Mouse (Mus musculus) layer of hippocampus, adult 11-12 months (tissue): ENCODE results near the gene Sds.

Experiments used
- DNase-seq: peaks from one replicate; pipeline ENCODE4 v3.0.0; 2022; ENCODE audit warnings: low spot score

Gene Sds

DNA sequence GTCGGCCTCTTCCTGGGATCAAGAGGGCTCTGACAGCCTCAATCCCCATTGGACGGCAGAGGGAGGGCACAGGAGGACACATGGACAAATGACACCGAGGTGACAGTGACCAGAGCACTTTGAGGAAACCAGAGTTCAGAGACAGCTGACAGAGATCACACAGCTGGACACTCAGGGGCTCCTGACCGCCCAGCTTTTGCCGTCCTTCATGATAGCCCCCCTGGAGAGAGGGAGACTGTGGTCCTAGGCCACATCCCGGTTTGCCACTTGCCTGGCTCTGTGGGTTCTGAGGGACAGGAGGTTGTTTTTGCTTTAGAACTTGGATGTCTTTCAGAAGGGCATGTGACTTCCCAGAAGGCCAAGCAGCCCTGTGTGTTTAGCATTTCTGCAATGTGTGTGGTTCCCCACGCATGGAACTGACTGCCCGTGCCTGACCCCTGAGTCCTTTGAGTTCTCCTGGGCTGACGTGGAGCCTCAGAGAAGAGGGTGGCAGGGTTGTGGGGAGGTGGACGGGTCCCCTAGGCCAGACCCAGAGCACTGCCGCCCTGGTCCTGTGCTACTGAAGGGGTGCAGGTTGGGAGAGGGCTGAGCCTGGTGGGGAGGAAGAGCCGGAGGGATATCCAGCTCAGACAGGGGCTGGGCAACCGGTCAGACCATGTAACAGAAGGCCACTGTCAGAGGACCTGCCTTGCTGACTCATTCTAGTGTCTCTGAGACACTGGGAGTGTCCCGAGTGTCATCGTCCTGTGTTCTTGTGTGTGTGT lies 40.1 kb downstream of the Sds start:
- DNase-seq, result no peak

DNA sequence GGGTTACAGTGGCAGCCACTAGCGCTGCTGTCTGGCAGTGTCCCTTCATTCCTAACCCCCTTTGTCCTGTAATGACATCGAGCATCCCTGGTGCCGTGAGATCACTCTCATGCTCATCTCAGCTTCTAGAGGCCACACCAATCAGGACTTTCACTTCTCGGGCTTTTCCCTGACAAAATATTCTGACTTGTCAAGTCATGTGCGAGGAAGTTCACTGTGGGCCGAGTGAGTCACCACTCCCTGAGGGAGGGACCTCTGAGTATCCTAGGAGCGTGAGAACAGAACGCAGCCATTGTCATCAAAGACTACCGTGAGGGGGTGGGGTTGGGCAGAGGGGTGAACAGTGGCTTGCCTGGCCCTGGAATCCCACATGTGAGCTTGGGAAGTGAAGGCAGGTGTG lies 41.2 kb downstream of the Sds start:
- DNase-seq, result no peak

DNA sequence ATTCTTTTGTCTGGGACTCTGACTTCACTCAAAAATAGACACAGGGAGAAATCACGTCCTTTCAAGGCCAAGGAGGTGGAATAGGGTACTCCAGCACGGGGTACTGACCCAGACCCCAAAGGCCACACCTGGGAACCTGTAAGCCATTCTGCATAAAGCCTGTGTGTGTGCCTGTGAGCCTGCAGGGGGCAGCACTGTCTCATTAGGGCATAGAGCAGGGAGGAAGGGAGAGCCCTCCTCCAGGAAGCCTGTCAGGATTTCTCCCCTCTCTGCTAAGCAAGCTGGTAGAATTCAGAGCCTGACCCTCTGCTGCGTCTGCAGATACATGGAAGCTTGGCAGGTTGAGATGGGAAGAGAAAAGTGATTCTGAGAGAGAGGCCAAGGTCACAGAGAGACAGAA lies 46.3 kb downstream of the Sds start:
- no peak for DNase-seq

DNA sequence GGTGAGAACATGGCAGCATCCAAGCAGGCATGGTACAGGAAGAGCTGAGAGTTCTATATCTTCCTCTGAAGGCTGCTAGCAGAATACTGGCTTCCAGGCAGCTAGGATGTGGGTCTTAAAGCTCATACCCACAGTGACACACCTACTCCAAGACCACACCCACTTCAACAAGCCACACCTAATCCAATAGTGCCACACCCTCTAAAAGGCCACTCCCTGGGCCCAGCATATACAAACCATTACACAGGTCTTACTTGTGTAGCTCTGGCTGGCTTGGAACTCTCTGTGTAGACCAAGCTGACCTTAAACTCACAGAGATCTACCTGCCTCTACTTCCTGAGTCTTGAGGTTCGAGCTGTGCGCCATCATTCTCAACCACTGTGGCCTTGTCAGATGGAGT lies 48.4 kb downstream of the Sds start:
- no peak for DNase-seq

DNA sequence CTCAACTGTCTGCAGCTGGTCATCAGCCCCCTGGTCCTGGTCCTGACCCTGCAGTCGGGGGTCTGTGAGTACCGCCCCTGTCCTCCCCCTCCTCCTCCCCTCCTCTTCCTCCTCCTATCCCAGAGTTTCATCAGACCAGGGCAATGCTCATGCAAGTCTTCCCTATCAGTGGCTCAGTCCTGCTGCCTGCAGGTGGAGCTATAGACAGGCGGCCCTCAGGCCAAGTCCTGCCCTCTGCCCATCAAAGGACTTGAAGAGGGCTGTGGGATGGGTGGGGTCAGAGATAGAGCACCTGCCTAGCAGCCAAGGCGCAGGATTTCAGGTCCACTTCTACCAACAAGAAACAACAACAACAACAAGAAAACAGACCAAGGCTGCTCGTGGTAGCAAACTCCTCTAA lies 49.4 kb downstream of the Sds start:
- no peak for DNase-seq

DNA sequence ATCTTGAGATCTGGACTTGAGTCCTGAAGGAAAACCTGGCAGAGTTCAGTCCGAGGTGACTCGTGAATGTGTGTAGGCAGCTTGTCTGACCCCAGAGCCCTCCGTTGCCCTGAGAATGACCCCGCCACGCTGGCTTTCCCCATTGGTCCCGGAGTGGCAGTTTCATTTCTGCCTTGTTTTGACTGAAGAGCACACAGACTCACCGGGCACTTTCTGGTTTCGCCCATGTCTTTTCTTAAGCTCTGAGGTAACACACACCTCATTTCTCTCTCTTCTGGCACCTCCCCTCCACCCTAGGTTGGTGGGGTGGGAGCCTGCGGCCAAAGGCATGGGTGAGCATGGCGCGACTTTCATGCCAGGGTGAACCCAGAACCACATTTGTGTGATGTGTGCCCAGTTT lies 50.0 kb downstream of the Sds start:
- no peak for DNase-seq

DNA sequence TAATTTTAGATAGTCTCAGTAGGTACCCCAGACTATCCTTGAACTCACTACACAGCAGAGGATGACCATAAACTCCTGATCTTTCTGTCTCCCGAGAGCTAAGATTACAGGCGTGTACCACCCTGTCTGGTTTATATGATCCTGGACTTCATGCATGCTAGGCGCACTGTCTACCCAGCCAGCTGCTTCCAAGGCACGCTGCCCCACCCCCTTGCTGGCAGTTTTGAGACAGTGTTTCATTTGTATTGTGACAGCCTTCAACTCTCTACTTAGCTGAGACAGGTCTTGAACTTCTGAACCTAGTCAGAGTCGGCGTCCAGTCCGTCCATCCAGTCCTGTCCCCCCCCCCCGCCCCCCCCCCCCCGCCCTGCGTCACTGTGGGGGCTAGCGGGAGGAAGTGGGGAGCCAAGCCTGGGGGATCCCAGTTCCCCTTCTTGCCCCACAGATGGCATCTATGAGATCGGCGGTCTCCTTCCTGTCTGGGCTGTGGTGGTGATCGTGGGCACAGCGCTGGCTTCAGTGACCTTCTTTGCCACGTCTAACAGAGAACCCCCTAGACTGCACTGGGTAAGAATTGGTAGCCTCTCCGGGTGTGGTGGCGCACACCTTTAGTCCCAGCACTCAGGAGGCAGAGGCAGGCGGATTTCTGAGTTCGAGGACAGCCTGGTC lies 51.1 kb downstream of the Sds start:
- DNase-seq, result no peak

DNA sequence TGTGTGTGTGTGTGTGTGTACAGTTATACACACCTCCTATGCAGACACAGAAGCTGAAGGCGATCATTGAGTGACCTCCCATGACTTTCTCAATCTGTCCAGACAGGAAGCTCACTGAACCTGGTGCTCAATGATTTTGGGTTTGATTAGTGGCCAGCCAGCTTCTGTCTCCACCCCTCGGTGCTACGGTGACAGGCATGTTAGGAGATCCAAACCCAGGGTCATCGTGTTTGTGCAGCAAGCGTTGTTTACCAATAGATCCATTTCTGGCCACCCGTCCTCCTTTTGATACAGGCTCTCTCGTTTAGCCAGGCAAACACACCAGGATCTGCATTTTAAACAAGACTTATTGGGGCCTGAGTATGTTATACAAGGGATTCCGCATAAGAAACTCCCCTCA lies 55.3 kb downstream of the Sds start:
- no peak for DNase-seq
